Mouse (Mus musculus) adrenal gland, adult 18-20 months (tissue): ENCODE data around the gene Ppfia4. TPM values are rescaled to one million over a fixed set of nuclear protein-coding genes. Genes with fewer than 3 reads are reported as not detected.

Source experiments
- DNase-seq, 2 experiments: peaks; one replicate each; pipeline ENCODE4 v3.0.0; 2021 to 2022; ENCODE audit warnings: low spot score in 2 of 2
- total RNA-seq, 2 experiments: library from RNA; stranded (reverse); gene quantifications; 1 replicate in 1 of 2; 2 replicates in 1 of 2; pipeline ENCODE4 v1.2.3; 2021

The Ppfia4 gene
- total RNA-seq, 2 experiments from 2014 or later, result 1.4 TPM

DNA sequence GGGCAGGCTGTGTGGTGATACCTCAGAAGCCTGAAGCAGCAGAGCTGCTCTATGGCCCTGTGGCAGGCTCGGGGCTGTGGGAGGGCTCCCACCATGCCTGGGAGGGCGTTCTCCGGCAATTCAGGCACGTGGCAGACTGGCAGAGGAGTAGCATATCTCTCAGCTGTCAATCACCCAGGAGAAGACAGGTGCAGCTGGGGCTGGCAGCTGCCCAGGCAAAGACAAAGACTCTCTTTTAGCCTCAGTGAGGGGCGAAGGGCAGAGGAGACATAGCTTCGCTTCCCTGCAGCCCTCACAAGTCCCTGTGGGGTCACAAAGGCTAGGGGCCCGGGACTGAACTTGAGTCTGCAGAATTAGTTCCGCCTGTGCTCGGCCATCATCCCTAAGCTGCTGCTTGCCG is 25.3 kb downstream of the Ppfia4 start:
- DNase-seq, result no peak

GRCm38 (mm10) chr1:134304940-134305339 is 27.8 kb downstream of the Ppfia4 start:
- DNase-seq, result no peak

- no peak for DNase-seq
Observed at GRCm38 (mm10) chr1:134302568-134303238, 30.0 kb downstream of the Ppfia4 start.

DNA sequence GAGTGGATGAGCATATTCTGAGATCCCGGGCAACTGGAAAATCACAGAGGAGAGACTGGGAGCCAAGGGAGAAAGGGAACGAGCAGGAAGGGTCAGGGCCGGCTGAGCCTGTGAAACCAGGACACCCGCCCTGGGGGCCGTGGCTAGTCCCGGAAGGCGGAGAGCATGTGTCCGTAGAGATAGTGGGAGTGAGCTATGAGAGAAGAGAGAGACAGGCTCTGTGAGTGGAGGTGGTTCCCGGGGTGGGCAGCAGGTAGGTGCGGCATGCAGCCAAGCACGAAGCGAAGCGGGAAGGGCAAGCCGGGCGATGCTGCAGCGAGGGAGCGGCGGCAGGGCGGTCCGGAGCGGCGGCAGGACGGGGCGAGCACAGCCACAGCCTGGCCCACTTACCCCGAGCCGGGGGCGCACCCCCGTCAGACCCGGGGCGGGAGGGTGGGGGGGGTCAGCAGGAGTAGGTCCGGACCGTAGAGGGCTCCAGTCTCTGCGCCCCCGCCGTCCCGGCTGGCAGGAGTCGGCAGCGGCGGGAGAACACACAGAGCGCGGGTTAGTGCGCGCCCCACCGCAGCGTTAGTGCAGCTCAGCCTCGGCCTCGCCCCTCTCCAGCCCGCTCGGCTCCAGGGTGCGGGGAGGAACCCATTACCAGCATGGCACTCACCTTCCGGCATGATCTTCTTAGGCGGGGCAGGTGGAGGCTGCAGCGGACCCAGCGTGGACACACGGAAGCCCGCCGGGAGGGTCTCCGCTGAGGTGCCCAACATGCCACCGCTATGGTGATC is 33.9 kb downstream of the Ppfia4 start:
- DNase-seq, result peak; percentile 21 to 36

- no peak for DNase-seq
Observed at GRCm38 (mm10) chr1:134297265-134297664, 35.5 kb downstream of the Ppfia4 start.

DNA sequence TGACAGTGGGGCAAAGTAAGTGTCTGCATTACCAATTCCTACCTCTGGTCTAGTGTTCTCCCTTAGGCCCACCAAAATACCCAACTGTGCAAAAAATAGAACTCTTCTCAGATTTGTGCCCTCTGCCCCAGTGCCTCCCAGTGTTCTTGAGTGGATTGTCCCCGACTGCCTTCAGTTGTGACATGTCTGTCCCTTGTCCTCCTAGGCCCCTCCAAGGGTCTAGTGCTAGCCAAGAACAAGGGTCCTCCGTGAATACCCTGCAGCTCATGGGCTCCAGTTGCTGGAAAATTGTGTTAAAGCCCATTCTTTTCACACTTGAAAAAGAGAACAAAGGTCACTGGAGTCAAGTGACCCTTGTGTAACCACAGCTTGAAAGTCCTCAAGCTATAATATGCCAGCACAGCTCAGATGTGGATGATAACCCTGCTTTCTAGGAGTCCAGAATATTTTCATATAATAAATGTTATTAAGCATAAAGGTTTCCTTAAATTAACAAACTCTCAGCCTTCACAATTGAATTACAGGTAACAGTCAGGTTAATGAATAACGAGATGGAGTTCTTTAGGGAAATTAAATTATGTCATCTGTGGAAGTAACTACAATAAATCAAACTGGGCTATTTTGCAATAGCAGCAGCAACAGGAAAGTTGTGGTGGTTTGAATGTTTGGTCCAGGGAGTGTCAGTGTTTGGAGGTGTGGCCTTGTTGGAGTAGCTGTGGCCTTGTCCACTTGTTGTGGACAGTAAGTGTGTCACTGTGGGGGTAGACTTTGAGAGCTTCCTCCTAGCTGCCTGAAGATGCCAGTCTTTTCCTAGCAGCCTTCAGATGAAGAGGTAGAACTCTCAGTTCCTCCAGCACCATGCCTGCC is 38.8 kb downstream of the Ppfia4 start:
- DNase-seq, result no peak

- DNase-seq, result no peak
Observed at GRCm38 (mm10) chr1:134293276-134293675, 39.5 kb downstream of the Ppfia4 start.

DNA sequence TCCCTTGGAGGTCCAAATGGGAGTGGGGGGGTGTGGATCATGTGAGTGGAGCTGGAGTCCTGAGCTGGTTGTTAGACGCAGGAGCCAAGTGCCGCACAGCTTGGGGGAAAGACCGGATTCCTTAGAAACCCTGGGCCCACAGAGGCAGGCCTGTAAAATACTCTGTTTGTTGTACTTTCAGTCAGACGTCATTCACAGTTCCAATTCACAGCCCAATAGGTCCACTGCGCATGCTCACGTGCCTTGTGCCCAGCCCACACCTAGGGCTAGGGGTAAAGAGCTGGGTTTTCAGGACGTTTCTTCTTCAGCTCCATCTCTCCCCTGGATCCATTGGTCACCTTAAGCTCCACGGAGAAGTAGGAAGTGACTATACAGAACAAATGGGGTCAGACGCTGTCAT is 40.1 kb downstream of the Ppfia4 start:
- DNase-seq, result no peak

- no peak for DNase-seq
Observed at GRCm38 (mm10) chr1:134292073-134292472, 40.7 kb downstream of the Ppfia4 start.

GRCm38 (mm10) chr1:134291555-134291954 is 41.2 kb downstream of the Ppfia4 start:
- no peak for DNase-seq

GRCm38 (mm10) chr1:134290909-134291308 is 41.8 kb downstream of the Ppfia4 start:
- no peak for DNase-seq

GRCm38 (mm10) chr1:134290300-134290699 is 42.4 kb downstream of the Ppfia4 start:
- no peak for DNase-seq

DNA sequence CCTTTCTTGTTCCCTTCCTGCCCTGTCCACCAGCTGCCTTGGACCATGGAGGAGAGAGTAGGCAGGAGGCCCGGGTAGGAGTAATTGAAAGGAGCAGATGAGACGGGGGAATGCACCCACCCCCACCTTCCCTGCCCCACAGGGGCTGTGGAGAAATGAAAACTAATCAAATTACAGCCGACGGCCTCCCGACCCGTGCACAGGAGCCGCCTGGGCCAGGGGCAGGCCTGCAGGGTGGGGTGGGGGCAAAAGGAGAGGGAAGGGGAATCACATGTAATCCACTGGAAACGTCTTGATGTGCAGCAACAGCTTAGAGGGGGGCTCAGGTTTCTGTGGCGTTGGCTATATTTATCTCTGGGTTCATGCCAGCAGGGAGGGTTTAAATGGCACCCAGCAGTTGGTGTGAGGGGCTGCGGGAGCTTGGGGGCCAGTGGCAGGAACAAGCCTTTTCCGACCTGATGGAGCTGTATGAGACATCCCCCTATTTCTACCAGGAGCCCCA is 43.1 kb downstream of the Ppfia4 start, which contains the start of gene Myog:
Myog (plus strand) TSS at position 392 of the 502 bp plus-strand sequence.
- DNase-seq, result no peak

GRCm38 (mm10) chr1:134288239-134288638 is 44.5 kb downstream of the Ppfia4 start:
- DNase-seq, result no peak

GRCm38 (mm10) chr1:134285458-134286120 is 47.1 kb downstream of the Ppfia4 start:
- DNase-seq, result no peak

- no peak for DNase-seq
Observed at GRCm38 (mm10) chr1:134283108-134283507, 49.6 kb downstream of the Ppfia4 start.

- DNase-seq, result no peak
Observed at GRCm38 (mm10) chr1:134282342-134282741, 50.4 kb downstream of the Ppfia4 start.

DNA sequence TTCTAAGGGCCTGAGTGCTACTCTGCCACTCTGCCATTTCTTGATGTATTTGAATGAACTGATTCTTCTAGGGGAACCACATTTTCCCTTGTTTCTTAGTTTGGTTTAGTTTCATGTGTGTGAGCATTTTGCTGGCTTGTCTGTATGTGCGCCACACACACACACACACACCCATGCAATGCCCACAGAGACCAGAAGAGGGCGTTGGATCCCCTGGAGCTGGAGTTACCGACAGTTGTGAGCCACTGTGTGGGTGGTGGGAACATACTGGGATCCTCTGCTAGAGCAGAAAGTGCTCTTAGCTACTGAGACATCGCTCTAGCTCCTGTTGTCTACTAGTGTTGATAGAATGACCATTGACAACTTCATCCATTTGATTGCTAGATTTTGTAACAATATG is 51.2 kb downstream of the Ppfia4 start:
- no peak for DNase-seq

- DNase-seq, result no peak
Observed at GRCm38 (mm10) chr1:134280174-134280573, 52.6 kb downstream of the Ppfia4 start.

DNA sequence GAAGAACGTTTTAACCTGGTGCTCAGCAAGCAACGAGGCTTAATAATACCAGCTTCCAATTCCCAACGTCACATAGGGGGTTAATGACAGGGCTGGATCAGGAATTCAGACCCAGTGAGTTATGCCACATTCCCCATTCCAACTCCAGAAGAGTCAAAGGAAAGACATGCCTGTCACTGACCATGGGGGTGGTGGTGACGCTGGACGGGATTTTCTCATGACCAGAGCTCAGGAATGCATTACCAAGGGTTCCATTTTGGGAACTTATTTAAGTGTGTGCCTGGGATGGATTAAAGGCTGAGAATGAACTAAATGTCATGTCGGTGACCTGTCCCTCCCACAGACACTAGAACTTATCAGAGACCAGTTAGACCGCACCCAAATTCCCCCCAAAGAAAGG is 55.9 kb downstream of the Ppfia4 start:
- no peak for DNase-seq
